Mouse (Mus musculus) midbrain, embryonic 15.5 days (tissue): ENCODE data around the gene H6pd. TPM values are rescaled to one million over a fixed set of nuclear protein-coding genes. Genes with fewer than 3 reads are reported as not detected.
"Not testable (repeated sequence)": the region's sequence is repeated elsewhere in the genome, so short reads cannot be mapped to it uniquely, and the experiment has no call there.

ENCODE experiments used
- ATAC-seq: fragments of 200-750 bp; cut with Nextera tagmentation; replicated peaks from 2 replicates; pipeline ENCODE4 v1.8.0; 2017; ENCODE audit warnings: moderate TSS enrichment
- H3K27ac ChIP-seq: fragments of 300-500 bp; sonication (generic); 2 replicates; pipeline ENCODE4 v1.5.1; 2015; ENCODE audit warnings: mild to moderate bottlenecking, inconsistent platforms
- H3K27me3 ChIP-seq: fragments of 300-500 bp; sonication (generic); replicated peaks from 2 replicates; pipeline ENCODE4 v1.6.1; 2015; ENCODE audit warnings: inconsistent platforms
- H3K36me3 ChIP-seq: fragments of 300-500 bp; sonication (generic); replicated peaks from 2 replicates; pipeline ENCODE4 v1.6.1; 2015; ENCODE audit warnings: inconsistent platforms
- H3K4me1 ChIP-seq: fragments of 300-500 bp; sonication (generic); 2 replicates; pipeline ENCODE4 v1.6.1; 2015; ENCODE audit warnings: inconsistent platforms
- H3K4me2 ChIP-seq: fragments of 300-500 bp; sonication (generic); 2 replicates; pipeline ENCODE4 v1.6.1; 2015; ENCODE audit warnings: inconsistent platforms, mild to moderate bottlenecking, moderate library complexity
- H3K4me3 ChIP-seq: fragments of 300-500 bp; sonication (generic); 2 replicates; pipeline ENCODE4 v1.5.1; 2015; ENCODE audit warnings: mild to moderate bottlenecking, inconsistent platforms
- H3K9ac ChIP-seq: fragments of 300-500 bp; sonication (generic); 2 replicates; pipeline ENCODE4 v1.6.1; 2015; ENCODE audit warnings: mild to moderate bottlenecking, inconsistent platforms
- H3K9me3 ChIP-seq: fragments of 300-500 bp; sonication (generic); 2 replicates; pipeline ENCODE4 v1.6.1; 2016; ENCODE audit warnings: inconsistent platforms
- WGBS: fragments of 180-500 bp; shearing (Covaris S2); methylation state at CpG from one replicate; pipeline ENCODE4 v1.1.7; 2015; ENCODE audit warnings: mixed read lengths; 5-methylcytosine and 5-hydroxymethylcytosine counted together
- polyA plus RNA-seq: library from polyadenylated mRNA; unstranded; fragments of >200 nt; fragmentation: Nextera tagmentation; extraction: Ambion mirVana; gene quantifications from 2 replicates; pipeline ENCODE4 v1.2.1, GENCODE M21; 2015

The H6pd gene
- polyA plus RNA-seq = 2.5 and 3.1 TPM in 2 replicates

DNA sequence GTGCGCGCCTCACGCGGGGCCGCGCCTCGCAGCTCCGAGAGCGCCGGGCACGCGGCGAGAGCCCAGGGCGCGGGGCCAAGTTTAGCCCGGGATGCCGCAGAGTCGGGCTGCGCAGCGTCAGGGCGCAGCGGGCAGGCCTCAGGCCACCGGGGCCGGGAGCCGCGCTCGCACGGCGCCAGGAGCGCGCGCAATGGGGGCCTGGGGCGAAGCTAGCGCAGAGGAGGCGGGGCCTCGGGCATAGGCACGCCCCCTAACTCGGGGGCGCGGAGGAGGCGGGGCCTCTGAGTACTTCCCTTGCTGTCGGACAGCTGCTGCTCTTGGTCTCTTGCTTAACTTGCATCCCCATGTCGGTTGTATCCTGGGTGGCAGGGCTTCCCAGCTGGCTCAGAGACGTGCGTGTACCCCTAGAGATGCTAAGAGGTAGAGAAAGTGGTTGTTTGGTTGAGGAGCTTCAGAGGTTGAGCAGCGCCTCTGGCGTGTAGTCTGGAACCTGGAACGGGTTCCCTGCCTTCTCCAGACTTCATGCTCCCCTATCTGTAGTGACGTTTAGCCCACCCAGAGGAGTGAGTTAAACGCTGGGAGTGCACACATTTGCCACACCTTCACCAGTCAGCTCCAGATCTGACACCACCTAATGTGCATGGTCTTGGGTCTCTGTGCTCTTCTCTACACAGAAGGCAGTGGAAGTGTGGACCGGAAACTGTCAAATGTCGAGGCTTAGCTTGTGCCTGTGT is at the start of gene H6pd:
Gene H6pd (minus strand): TSS at position 171 of the 734 bp plus-strand sequence.
- peak within 1 kb of the TSS; percentile 83 for H3K27ac ChIP-seq
- H3K27me3 ChIP-seq = 0 out of 2 replicates have a peak, but pooled peaks cover 2% of the 10 kb centered on the region
- H3K4me1 ChIP-seq = peaks cover 13% of the 10 kb centered on the region
- WGBS = 5% methylated on average over 52 of the region's 52 CpGs
- peak within 1 kb of the TSS; percentile 59 for H3K4me3 ChIP-seq
- H3K36me3 ChIP-seq = no peaks in the 10 kb centered on the region
- no peaks in the 10 kb centered on the region for H3K9me3 ChIP-seq
- H3K9ac ChIP-seq = peak within 1 kb of the TSS; percentile 77
- peak within 1 kb of the TSS; percentile 94 for H3K4me2 ChIP-seq
- ATAC-seq = peak; percentile 87

DNA sequence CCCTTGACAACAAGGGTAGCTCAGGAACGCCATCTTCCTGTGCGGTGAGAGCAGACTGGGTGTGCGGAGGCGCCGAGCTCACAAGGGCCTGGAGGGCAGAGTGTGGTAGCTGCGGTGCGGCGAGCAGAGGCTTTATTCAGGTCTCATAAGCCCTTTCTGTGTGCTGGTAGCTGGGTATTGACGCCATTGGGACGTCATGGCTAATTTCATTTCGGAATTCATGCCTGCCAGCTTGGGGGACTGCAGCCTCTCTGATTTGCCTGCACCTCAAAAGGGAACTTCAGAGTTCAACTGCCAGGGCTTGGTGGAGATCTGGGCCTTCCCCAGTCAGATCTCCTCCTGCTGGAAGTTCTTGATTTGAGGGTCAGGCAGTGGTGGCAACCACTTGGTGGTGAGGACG is 48.9 kb upstream of the H6pd start:
- no peaks in the 10 kb centered on the region for H3K9me3 ChIP-seq
- WGBS = 87% methylated on average over 12 of the region's 12 CpGs
- no peaks in the 10 kb centered on the region for H3K27me3 ChIP-seq
- no peak overlapping the region for H3K4me3 ChIP-seq
- H3K27ac ChIP-seq = no peak overlapping the region
- H3K36me3 ChIP-seq = no peaks in the 10 kb centered on the region
- H3K9ac ChIP-seq = no peak overlapping the region
- no peak overlapping the region for H3K4me2 ChIP-seq
- no peaks in the 10 kb centered on the region for H3K4me1 ChIP-seq
- ATAC-seq = no peak

DNA sequence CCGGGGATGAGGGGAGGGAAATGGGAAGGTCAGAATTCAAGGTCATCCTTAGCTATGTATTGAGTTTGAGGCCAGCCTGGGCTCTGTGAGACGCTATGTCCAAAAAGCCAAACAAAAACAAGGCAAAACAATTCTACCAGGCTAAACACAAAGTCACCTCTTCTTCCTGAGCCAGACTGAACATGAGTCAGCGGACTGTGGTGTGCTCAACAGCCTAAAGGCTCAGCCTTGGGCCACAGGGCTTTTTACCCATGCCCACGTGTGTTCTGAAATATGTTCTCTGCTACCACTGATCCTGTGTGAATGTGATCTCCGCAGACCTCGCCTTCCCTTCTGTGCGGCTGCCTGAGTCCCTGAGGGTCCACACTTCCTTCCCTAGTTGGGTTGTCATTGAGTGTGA is 47.3 kb upstream of the H6pd start:
- no peaks in the 10 kb centered on the region for H3K9me3 ChIP-seq
- no peak for ATAC-seq
- H3K9ac ChIP-seq = no peak overlapping the region
- no peak overlapping the region for H3K27ac ChIP-seq
- H3K4me1 ChIP-seq = no peaks in the 10 kb centered on the region
- H3K36me3 ChIP-seq = no peaks in the 10 kb centered on the region
- H3K27me3 ChIP-seq = peaks cover 6% of the 10 kb centered on the region
- H3K4me3 ChIP-seq = no peak overlapping the region
- WGBS = 85% methylated on average over 7 of the region's 7 CpGs
- H3K4me2 ChIP-seq = no peak overlapping the region

DNA sequence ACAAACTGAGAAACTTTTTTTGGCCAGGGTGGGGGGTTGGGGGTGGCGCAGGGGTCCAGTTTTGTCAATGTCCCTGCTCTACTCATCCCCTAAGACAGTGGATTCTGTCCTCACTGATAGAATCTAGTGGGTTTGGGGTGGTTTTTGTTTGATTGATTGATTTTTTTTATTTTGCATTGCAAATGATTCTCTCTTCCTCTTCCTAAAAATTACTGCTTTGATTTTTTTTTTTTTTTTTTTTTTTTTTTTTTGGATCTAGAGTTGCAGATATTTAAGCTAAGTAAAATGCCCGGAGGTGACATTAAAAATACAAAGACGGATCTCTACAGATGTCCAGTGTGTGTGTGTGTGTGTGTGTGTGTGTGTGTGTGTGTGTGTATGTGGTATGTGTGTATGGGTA is 43.6 kb upstream of the H6pd start:
- Histone ChIP-seq H3K9ac (no peak overlapping the region), H3K4me2 (no peak overlapping the region), H3K27ac (no peak overlapping the region), H3K27me3 (peaks cover 37% of the 10 kb centered on the region), H3K9me3 (no peaks in the 10 kb centered on the region), H3K4me3 (no peak overlapping the region), H3K36me3 (no peaks in the 10 kb centered on the region), H3K4me1 (peaks cover 17% of the 10 kb centered on the region)
- no peak for ATAC-seq
- WGBS = 93% methylated on average over 3 of the region's 3 CpGs

- no peak overlapping the region for H3K4me2 ChIP-seq
- H3K4me3 ChIP-seq = no peak overlapping the region
- H3K27ac ChIP-seq = no peak overlapping the region
- H3K36me3 ChIP-seq = no peaks in the 10 kb centered on the region
- no peak for ATAC-seq
- H3K4me1 ChIP-seq = peaks cover 17% of the 10 kb centered on the region
- H3K9ac ChIP-seq = no peak overlapping the region
- H3K9me3 ChIP-seq = no peaks in the 10 kb centered on the region
- WGBS = 73% methylated on average over 8 of the region's 8 CpGs
- H3K27me3 ChIP-seq = peaks cover 40% of the 10 kb centered on the region
These were observed 42.7 kb upstream of the H6pd start for GRCm38 (mm10) chr4:150051514-150051913.

- no peak for ATAC-seq
- Histone ChIP-seq H3K27me3 (peaks cover 50% of the 10 kb centered on the region), H3K4me2 (no peak overlapping the region)
These were observed 40.9 kb upstream of the H6pd start for GRCm38 (mm10) chr4:150049564-150050226.

GRCm38 (mm10) chr4:150049157-150049513 is 40.3 kb upstream of the H6pd start:
- peak overlapping the region; percentile 40 for H3K4me3 ChIP-seq
- H3K4me1 ChIP-seq = peaks cover 17% of the 10 kb centered on the region
- H3K9ac ChIP-seq = 0 out of 2 replicates have a peak overlapping the region, but pooled peaks have one; percentile 28
- H3K9me3 ChIP-seq = no peaks in the 10 kb centered on the region
- WGBS = 12% methylated on average over 15 of the region's 15 CpGs
- H3K27ac ChIP-seq = no peak overlapping the region
- peaks cover 50% of the 10 kb centered on the region for H3K27me3 ChIP-seq
- H3K36me3 ChIP-seq = no peaks in the 10 kb centered on the region
- H3K4me2 ChIP-seq = peak overlapping the region; percentile 87
- ATAC-seq = no peak

More at GRCm38 (mm10) chr4:150049564-150050226, 40.9 kb upstream of the H6pd start:
- Histone ChIP-seq H3K4me3 (no peak overlapping the region), H3K4me1 (peaks cover 17% of the 10 kb centered on the region), H3K36me3 (no peaks in the 10 kb centered on the region), H3K9me3 (no peaks in the 10 kb centered on the region), H3K27ac (no peak overlapping the region), H3K9ac (no peak overlapping the region)
- WGBS = 17% methylated on average over 13 of the region's 13 CpGs

DNA sequence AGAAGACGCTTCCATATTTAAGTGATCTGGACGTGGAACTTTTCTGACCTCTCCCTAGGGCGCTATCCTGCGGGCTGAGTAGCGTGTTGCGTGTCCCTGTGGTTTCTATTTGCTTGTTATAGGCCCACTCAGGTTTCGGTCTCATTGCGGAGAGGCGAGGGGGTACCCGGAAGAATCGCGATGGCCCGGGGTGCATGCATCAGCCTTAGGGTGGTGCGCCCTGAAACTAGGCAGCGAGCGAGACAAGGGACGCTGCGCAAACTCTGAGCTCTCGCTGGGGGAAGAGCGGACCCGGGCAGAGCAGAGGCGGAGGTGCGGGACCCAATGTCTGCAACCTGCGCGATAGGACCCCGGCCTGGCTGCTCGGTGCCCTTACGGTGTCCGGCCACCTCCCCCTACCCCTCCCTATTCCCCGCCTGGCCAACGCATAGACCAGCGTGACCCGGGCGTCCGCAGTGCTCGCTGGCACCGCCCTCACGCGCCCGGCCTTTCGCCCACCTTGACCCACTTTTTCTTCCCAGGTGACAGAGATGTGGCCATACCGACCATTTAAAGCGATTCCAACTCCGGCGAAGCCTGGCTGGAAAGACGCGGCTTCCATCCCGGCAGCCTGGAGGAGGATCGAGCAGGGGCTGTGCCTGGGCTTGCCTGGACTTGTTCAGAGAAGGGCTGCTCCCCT is 39.8 kb upstream of the H6pd start:
- Histone ChIP-seq H3K36me3 (no peaks in the 10 kb centered on the region), H3K27me3 (peaks cover 50% of the 10 kb centered on the region), H3K4me1 (peaks cover 17% of the 10 kb centered on the region), H3K4me3 (peak overlapping the region; percentile 40), H3K27ac (no peak overlapping the region), H3K4me2 (peak overlapping the region; percentile 87), H3K9me3 (no peaks in the 10 kb centered on the region), H3K9ac (0 out of 2 replicates have a peak overlapping the region, but pooled peaks have one; percentile 28)
- no peak; the same call in 1 of the 2 replicates for ATAC-seq
- whole genome bisulfite sequencing = 1% methylated on average over 49 of the region's 49 CpGs

- Histone ChIP-seq H3K9ac (0 out of 2 replicates have a peak overlapping the region, but pooled peaks have one; percentile 13), H3K4me3 (peak overlapping the region; percentile 40), H3K27me3 (peaks cover 50% of the 10 kb centered on the region), H3K27ac (no peak overlapping the region), H3K36me3 (no peaks in the 10 kb centered on the region), H3K4me1 (peaks cover 17% of the 10 kb centered on the region), H3K4me2 (peak overlapping the region; percentile 87), H3K9me3 (no peaks in the 10 kb centered on the region)
- ATAC-seq = no peak
- under 1% methylated on average over 20 of the region's 20 CpGs for WGBS
These were observed 39.2 kb upstream of the H6pd start for GRCm38 (mm10) chr4:150048038-150048437.

- H3K36me3 ChIP-seq = no peaks in the 10 kb centered on the region
- H3K4me1 ChIP-seq = peaks cover 11% of the 10 kb centered on the region
- H3K4me3 ChIP-seq = no peak overlapping the region
- no peaks in the 10 kb centered on the region for H3K9me3 ChIP-seq
- ATAC-seq = no peak
- H3K4me2 ChIP-seq = no peak overlapping the region
- H3K27ac ChIP-seq = no peak overlapping the region
- peaks cover 27% of the 10 kb centered on the region for H3K27me3 ChIP-seq
- H3K9ac ChIP-seq = no peak overlapping the region
- WGBS = 96% methylated on average over 9 of the region's 9 CpGs
These were observed 34.8 kb upstream of the H6pd start for GRCm38 (mm10) chr4:150043591-150043990.

- Histone ChIP-seq H3K9ac (no peak overlapping the region), H3K4me1 (no peaks in the 10 kb centered on the region), H3K27ac (no peak overlapping the region), H3K36me3 (no peaks in the 10 kb centered on the region), H3K9me3 (no peaks in the 10 kb centered on the region), H3K27me3 (peaks cover 13% of the 10 kb centered on the region), H3K4me3 (no peak overlapping the region), H3K4me2 (no peak overlapping the region)
- ATAC-seq = no peak
- 80% methylated on average over 10 of the region's 10 CpGs for WGBS
These were observed 32.7 kb upstream of the H6pd start for GRCm38 (mm10) chr4:150041346-150042110.

- not testable (repeated sequence) for H3K9me3 ChIP-seq, H3K4me1 ChIP-seq, ATAC-seq, H3K27ac ChIP-seq, H3K4me2 ChIP-seq, H3K9ac ChIP-seq, H3K4me3 ChIP-seq, H3K36me3 ChIP-seq
- WGBS = 67% methylated on average over 1 of the region's 1 CpGs
- peaks cover 12% of the 10 kb centered on the region for H3K27me3 ChIP-seq
These were observed 32.0 kb upstream of the H6pd start for GRCm38 (mm10) chr4:150040856-150041255.
